Mouse (Mus musculus): ENCODE measurements at regions not wholly inside any gene's neighbourhood (a gene's known extent, or its start where the extent isn't known, plus 50 kb on each side); places are given as distances from the start of the nearest gene placed in this dataset.
"Not testable (repeated sequence)": the region's sequence is repeated elsewhere in the genome, so short reads cannot be mapped to it uniquely, and the experiment has no call there.

- no peak for DNase-seq (ENCODE audit: low read depth, low spot score)
These were observed 59.3 kb downstream of the Sox2 start for GRCm38 (mm10) chr3:34709553-34709952.

- DNase-seq (ENCODE audit: low read depth, low spot score): not testable (repeated sequence)
These were observed 61.9 kb downstream of the Sox2 start for GRCm38 (mm10) chr3:34712137-34712536.

GRCm38 (mm10) chr3:34722506-34722905 lies 72.3 kb downstream of the Sox2 start:
- DNase-seq (ENCODE audit: low read depth, low spot score): peak; percentile 31

- DNase-seq (ENCODE audit: low read depth, low spot score): no peak
These were observed 76.8 kb downstream of the Sox2 start for GRCm38 (mm10) chr3:34726955-34727354.

- DNase-seq (ENCODE audit: low read depth, low spot score): no peak
These were observed 78.1 kb downstream of the Sox2 start for GRCm38 (mm10) chr3:34728282-34728681.

- no peak for DNase-seq (ENCODE audit: low read depth, low spot score)
These were observed 84.8 kb downstream of the Sox2 start for GRCm38 (mm10) chr3:34734966-34735365.

- no peak for DNase-seq (ENCODE audit: low read depth, low spot score)
These were observed 87.8 kb downstream of the Sox2 start for GRCm38 (mm10) chr3:34738001-34738400.

GRCm38 (mm10) chr3:34738938-34739337 lies 88.7 kb downstream of the Sox2 start:
- no peak for DNase-seq (ENCODE audit: low read depth, low spot score)

GRCm38 (mm10) chr3:34739693-34740092 lies 89.5 kb downstream of the Sox2 start:
- DNase-seq (ENCODE audit: low read depth, low spot score): no peak

- DNase-seq (ENCODE audit: low read depth, low spot score): no peak
These were observed 89.9 kb downstream of the Sox2 start for GRCm38 (mm10) chr3:34740110-34740509.

- no peak for DNase-seq (ENCODE audit: low read depth, low spot score)
These were observed 95.1 kb downstream of the Sox2 start for GRCm38 (mm10) chr3:34745181-34745736.

GRCm38 (mm10) chr3:34747499-34748093 lies 97.4 kb downstream of the Sox2 start:
- no peak for DNase-seq (ENCODE audit: low read depth, low spot score)

GRCm38 (mm10) chr3:34749989-34750388 lies 99.8 kb downstream of the Sox2 start:
- DNase-seq (ENCODE audit: low read depth, low spot score): peak; percentile 4

- peak; percentile 16 for DNase-seq (ENCODE audit: low read depth, low spot score)
These were observed 101.3 kb downstream of the Sox2 start for GRCm38 (mm10) chr3:34751551-34751950.

GRCm38 (mm10) chr3:34753557-34753956 lies 103.4 kb downstream of the Sox2 start:
- no peak for DNase-seq (ENCODE audit: low read depth, low spot score)

- no peak for DNase-seq (ENCODE audit: low read depth, low spot score)
These were observed 104.6 kb downstream of the Sox2 start for GRCm38 (mm10) chr3:34754781-34755180.

GRCm38 (mm10) chr3:34755282-34755681 lies 105.1 kb downstream of the Sox2 start:
- not testable (repeated sequence) for DNase-seq (ENCODE audit: low read depth, low spot score)

- no peak for DNase-seq (ENCODE audit: low read depth, low spot score)
These were observed 106.4 kb downstream of the Sox2 start for GRCm38 (mm10) chr3:34756632-34757031.

- DNase-seq (ENCODE audit: low read depth, low spot score): no peak
These were observed 106.9 kb downstream of the Sox2 start for GRCm38 (mm10) chr3:34757130-34757529.

- DNase-seq (ENCODE audit: low read depth, low spot score): no peak
These were observed 107.8 kb downstream of the Sox2 start for GRCm38 (mm10) chr3:34757813-34758510.

- DNase-seq (ENCODE audit: low read depth, low spot score): no peak
These were observed 109.9 kb downstream of the Sox2 start for GRCm38 (mm10) chr3:34759942-34760640.

- no peak for DNase-seq (ENCODE audit: low read depth, low spot score)
These were observed 111.1 kb downstream of the Sox2 start for GRCm38 (mm10) chr3:34761162-34761769.
